8 mouse cellular contexts compared by ENCODE assay signal in the genomic region with DNA sequence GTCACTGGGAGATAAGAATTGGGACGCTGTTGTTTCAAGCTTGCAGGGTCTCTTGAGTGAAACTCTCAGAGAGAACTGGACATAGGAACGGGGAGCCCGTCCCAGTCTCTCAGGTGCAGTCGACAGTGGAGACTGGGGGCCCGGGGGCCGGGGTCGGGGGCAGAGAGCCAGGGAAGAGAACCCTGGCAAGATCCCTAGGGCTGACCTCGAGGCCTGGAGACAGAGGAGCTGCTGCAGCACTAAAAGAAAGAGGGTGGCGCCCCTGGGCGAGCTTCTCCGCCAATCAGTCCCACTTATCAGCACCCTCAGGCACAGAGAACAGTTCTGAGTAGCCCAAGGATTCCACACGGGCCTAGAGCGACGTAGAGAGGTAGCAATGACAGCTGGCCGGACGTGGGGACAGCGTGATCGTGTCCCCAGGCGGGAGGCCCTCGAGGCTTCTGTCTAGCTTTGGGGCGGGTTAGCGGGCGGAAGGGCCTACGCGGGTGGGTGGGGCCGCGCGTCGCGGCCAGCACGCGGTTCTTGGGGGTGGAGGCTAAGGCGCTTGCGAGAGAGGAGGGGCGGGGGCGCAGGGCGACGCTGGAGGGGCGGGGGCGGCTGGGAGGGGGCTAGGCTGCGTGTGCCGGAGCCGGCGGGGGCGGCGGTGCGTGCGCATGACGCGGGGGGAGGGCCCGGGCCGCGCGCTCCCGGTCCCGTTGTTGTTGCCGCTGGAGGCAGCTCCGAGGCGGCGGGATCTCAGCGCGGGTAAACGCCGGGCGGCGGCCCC. TPM values are rescaled to one million over a fixed set of nuclear protein-coding genes. Genes with fewer than 3 reads are reported as not detected.
DNase-seq lines count a peak whose midpoint lies in the region; ATAC-seq and TF ChIP-seq lines count a peak whose summit lies in the region.

No protein-coding gene starts in this region.

- H3K9ac ChIP-seq in forebrain, embryonic 14.5 days (ENCODE audit: low read length) = peak overlapping the region; percentile 94
- peak overlapping the region; percentile 94 for H3K9ac ChIP-seq in lung, embryonic 16.5 days (ENCODE audit: low read length)

- peak overlapping the region; percentile 88 for H3K4me3 ChIP-seq in G1E (ENCODE audit: low read depth, low read length)
- H3K4me3 ChIP-seq in forebrain, embryonic 14.5 days (ENCODE audit: low read depth, low read length) = peak overlapping the region; percentile 88
- H3K4me3 ChIP-seq in lung, embryonic 16.5 days (ENCODE audit: low read length) = peak overlapping the region; percentile 89

- H3K9me3 ChIP-seq in G1E (replicated peaks) = no peaks in the 10 kb centered on the region
- H3K9me3 ChIP-seq in forebrain, embryonic 14.5 days (replicated peaks; ENCODE audit: control insufficient read depth, low read length) = no peaks in the 10 kb centered on the region
- no peaks in the 10 kb centered on the region for H3K9me3 ChIP-seq in lung, embryonic 16.5 days (ENCODE audit: control insufficient read depth, low read length)

- no peak for TF ChIP-seq CTCF in G1E (IDR thresholded peaks at IDR 0.05; ENCODE audit: low read depth, low read length)

- intact Hi-C loops in heart, postnatal 25 days (cut with DNase I) = loop anchor here (5.0 kb wide), 1 partner anchor 126 kb away; the partner anchor contains the start of gene Abcf2

- peak overlapping the region; percentile 95 for H3K27ac ChIP-seq in forebrain, embryonic 14.5 days (ENCODE audit: low read depth, low read length)
- H3K27ac ChIP-seq in lung, embryonic 16.5 days (ENCODE audit: low read length) = peak overlapping the region; percentile 94

- peaks cover 33% of the 10 kb centered on the region for H3K36me3 ChIP-seq in G1E (replicated peaks)
- peaks cover 4% of the 10 kb centered on the region; the same call in 1 of the 2 replicates for H3K36me3 ChIP-seq in forebrain, embryonic 14.5 days (ENCODE audit: control insufficient read depth, insufficient read depth, low read length)
- no peaks in the 10 kb centered on the region for H3K36me3 ChIP-seq in lung, embryonic 16.5 days (ENCODE audit: control insufficient read depth, insufficient read depth, low read length)

- no peaks in the 10 kb centered on the region for H3K27me3 ChIP-seq in G1E (ENCODE audit: insufficient read depth, low read length)
- no peaks in the 10 kb centered on the region for H3K27me3 ChIP-seq in forebrain, embryonic 14.5 days (replicated peaks; ENCODE audit: control insufficient read depth, insufficient read depth, low read length)
- no peaks in the 10 kb centered on the region for H3K27me3 ChIP-seq in lung, embryonic 16.5 days (ENCODE audit: control insufficient read depth, insufficient read depth, low read depth, low read length)

- WGBS in forebrain, embryonic 14.5 days = 3% methylated on average over 39 of the region's 66 CpGs
- WGBS in lung, embryonic 16.5 days = 4% methylated on average over 29 of the region's 66 CpGs

- ATAC-seq in G1E (ENCODE audit: extremely low read depth, insufficient number of reproducible peaks, low FRiP score, poor library complexity, severe bottlenecking) = peak; percentile 64
- peak; percentile 76 for ATAC-seq in forebrain, embryonic 14.5 days
- peak; percentile 87 for ATAC-seq in lung, embryonic 16.5 days (ENCODE audit: low read depth)

- DNase-seq in G1E (ENCODE audit: low spot score) = peak; percentile 93
- DNase-seq in cerebellum, adult 11 months = peak; percentile 85
- peak; percentile 94 for DNase-seq in forebrain, embryonic 14.5 days (ENCODE audit: low spot score)
- DNase-seq in heart, postnatal 25 days (ENCODE audit: low spot score) = peak; percentile 78
- peak; percentile 70 to 79 for DNase-seq in layer of hippocampus, adult 8-10 months (ENCODE audit: low spot score in 2 of 2)
- peak; percentile 68 for DNase-seq in ovary, postnatal 10 days (ENCODE audit: low spot score)
- DNase-seq in thymus, postnatal 0 days (ENCODE audit: low spot score) = peak; percentile 87

- peak overlapping the region; percentile 99 for H3K4me2 ChIP-seq in forebrain, embryonic 14.5 days (ENCODE audit: low read length)
- H3K4me2 ChIP-seq in lung, embryonic 16.5 days (ENCODE audit: low read depth, low read length) = peak overlapping the region; percentile 95

- H3K4me1 ChIP-seq in G1E (ENCODE audit: insufficient read depth, low read depth, low read length) = peaks cover 68% of the 10 kb centered on the region
- peaks cover 44% of the 10 kb centered on the region for H3K4me1 ChIP-seq in forebrain, embryonic 14.5 days (ENCODE audit: control insufficient read depth, insufficient read depth, low read length)
- H3K4me1 ChIP-seq in lung, embryonic 16.5 days (replicated peaks; ENCODE audit: control insufficient read depth, insufficient read depth, low read length) = peaks cover 43% of the 10 kb centered on the region

RNA-seq across cellular contexts. Expression of gene Agap3, which starts 0.5 kb away (rescaled TPM):
- 22.0 and 26.3 TPM in 2 replicates for total RNA-seq in G1E (2014; fragmentation: Nextera tagmentation)
- total RNA-seq in G1E (2017) = 30.3 and 32.8 TPM in 2 replicates
- polyA plus RNA-seq in G1E (2012) = 133 and 147 TPM in 2 replicates
- polyA plus RNA-seq in forebrain, embryonic 14.5 days (2014; fragmentation: Nextera tagmentation; extraction: Ambion mirVana) = 47.5 and 49.5 TPM in 2 replicates
- total RNA-seq in heart, postnatal 25 days (2021) = 10 to 100 TPM; 80.4 to 80.7 TPM
- total RNA-seq in layer of hippocampus, adult 8-10 months (2022) = 100 to 1,000 TPM; 563 to 611 (median 584) TPM
- 18.6 and 22.1 TPM in 2 replicates for polyA plus RNA-seq in lung, embryonic 16.5 days (2015; fragmentation: Nextera tagmentation; extraction: Ambion mirVana)
- 24.5 and 26.9 TPM in 2 replicates for polyA plus RNA-seq in thymus, postnatal 0 days (2015; fragmentation: Nextera tagmentation; extraction: Ambion mirVana)

RNA-seq across cellular contexts. Expression of gene Tmub1, which starts 3.8 kb away (rescaled TPM):
- total RNA-seq in G1E (2014; fragmentation: Nextera tagmentation) (11.1 and 14.3 TPM in 2 replicates), G1E (2017) (13.3 and 16.1 TPM in 2 replicates)
- polyA plus RNA-seq in G1E (2012) = 36.3 and 38.1 TPM in 2 replicates
- 45.5 and 47.5 TPM in 2 replicates for polyA plus RNA-seq in forebrain, embryonic 14.5 days (2014; fragmentation: Nextera tagmentation; extraction: Ambion mirVana)
- 10 to 100 TPM in 1 of 2 experiments, 1 to 10 TPM in 1; 9.1 to 12.0 TPM for total RNA-seq in heart, postnatal 25 days (2021)
- total RNA-seq in layer of hippocampus, adult 8-10 months (2022) = 10 to 100 TPM; 19.0 to 23.5 (median 19.7) TPM
- polyA plus RNA-seq in lung, embryonic 16.5 days (2015; fragmentation: Nextera tagmentation; extraction: Ambion mirVana) = 18.0 and 19.6 TPM in 2 replicates
- 33.7 and 35.4 TPM in 2 replicates for polyA plus RNA-seq in thymus, postnatal 0 days (2015; fragmentation: Nextera tagmentation; extraction: Ambion mirVana)

RNA-seq across cellular contexts. Expression of gene Fastk, which starts 6.4 kb away (rescaled TPM):
- total RNA-seq in G1E (2014; fragmentation: Nextera tagmentation) (95.9 and 97.8 TPM in 2 replicates), G1E (2017) (36.2 and 46.9 TPM in 2 replicates)
- polyA plus RNA-seq in G1E (2012) = 286 and 295 TPM in 2 replicates
- 89.3 and 94.3 TPM in 2 replicates for polyA plus RNA-seq in forebrain, embryonic 14.5 days (2014; fragmentation: Nextera tagmentation; extraction: Ambion mirVana)
- total RNA-seq in heart, postnatal 25 days (2021) = 100 to 1,000 TPM; 275 to 314 TPM
- 100 to 1,000 TPM; 131 to 154 (median 134) TPM for total RNA-seq in layer of hippocampus, adult 8-10 months (2022)
- polyA plus RNA-seq in lung, embryonic 16.5 days (2015; fragmentation: Nextera tagmentation; extraction: Ambion mirVana) = 96.6 and 99.2 TPM in 2 replicates
- 86.0 and 88.5 TPM in 2 replicates for polyA plus RNA-seq in thymus, postnatal 0 days (2015; fragmentation: Nextera tagmentation; extraction: Ambion mirVana)

RNA-seq across cellular contexts. Expression of gene Slc4a2, which starts 27.8 kb away (rescaled TPM):
- total RNA-seq in G1E (2014; fragmentation: Nextera tagmentation) (24.7 and 42.1 TPM in 2 replicates), G1E (2017) (25.5 and 30.5 TPM in 2 replicates)
- polyA plus RNA-seq in G1E (2012) = 17.4 and 20.0 TPM in 2 replicates
- polyA plus RNA-seq in forebrain, embryonic 14.5 days (2014; fragmentation: Nextera tagmentation; extraction: Ambion mirVana) = 11.5 and 14.6 TPM in 2 replicates
- total RNA-seq in heart, postnatal 25 days (2021) = 10 to 100 TPM; 29.7 to 31.3 TPM
- 10 to 100 TPM; 28.8 to 38.8 (median 33.5) TPM for total RNA-seq in layer of hippocampus, adult 8-10 months (2022)
- polyA plus RNA-seq in lung, embryonic 16.5 days (2015; fragmentation: Nextera tagmentation; extraction: Ambion mirVana) = 45.1 and 48.9 TPM in 2 replicates
- 23.2 and 26.6 TPM in 2 replicates for polyA plus RNA-seq in thymus, postnatal 0 days (2015; fragmentation: Nextera tagmentation; extraction: Ambion mirVana)

RNA-seq across cellular contexts. Expression of gene Cdk5, which starts 28.1 kb away (rescaled TPM):
- total RNA-seq in G1E (2014; fragmentation: Nextera tagmentation) = 14.3 and 19.1 TPM in 2 replicates
- 26.6 and 28.1 TPM in 2 replicates for total RNA-seq in G1E (2017)
- polyA plus RNA-seq in G1E (2012) = 9.8 and 12.7 TPM in 2 replicates
- polyA plus RNA-seq in forebrain, embryonic 14.5 days (2014; fragmentation: Nextera tagmentation; extraction: Ambion mirVana) = 106 and 113 TPM in 2 replicates
- 10 to 100 TPM; 19.2 to 22.8 TPM for total RNA-seq in heart, postnatal 25 days (2021)
- total RNA-seq in layer of hippocampus, adult 8-10 months (2022) = 100 to 1,000 TPM; 120 to 139 (median 128) TPM
- polyA plus RNA-seq in lung, embryonic 16.5 days (2015; fragmentation: Nextera tagmentation; extraction: Ambion mirVana) = 43.0 and 45.8 TPM in 2 replicates
- polyA plus RNA-seq in thymus, postnatal 0 days (2015; fragmentation: Nextera tagmentation; extraction: Ambion mirVana) = 31.4 and 35.1 TPM in 2 replicates

Comparison
In these comparisons a context has a peak if more than half of its experiments do, and no peak if none do; other contexts are left out.
1. Peak in every context shown above with its lines: DNase-seq, ATAC-seq, H3K4me3 ChIP-seq and H3K27ac ChIP-seq.